In the genomic region with DNA sequence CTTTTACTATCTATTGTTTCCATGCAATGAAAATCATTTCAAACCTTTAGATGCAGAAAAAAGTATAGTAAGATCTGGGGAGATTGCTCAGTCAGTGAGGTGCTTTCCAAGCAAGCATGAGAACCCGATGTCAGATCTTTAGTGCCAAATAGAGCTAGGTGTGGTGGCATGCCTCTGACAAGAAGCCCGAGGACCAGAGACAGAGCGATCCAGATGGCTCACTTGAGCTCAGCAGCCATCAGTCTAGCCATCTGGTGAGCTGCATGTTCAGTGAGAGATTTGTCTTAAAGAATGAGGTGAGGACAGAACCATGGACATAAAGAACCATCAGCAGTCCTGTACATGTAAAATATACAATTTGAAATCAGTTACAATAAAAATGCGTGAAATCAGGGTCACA, we compare ENCODE assay signal across 30 mouse cellular contexts.
DNase-seq lines count a peak whose midpoint lies in the region; ATAC-seq lines count a peak whose summit lies in the region.
"Had no signal": no experiment of that assay in that cellular context is flagged by ENCODE, and none has a peak within 500 bp of the region (broad histone marks: within the 10 kb centered on the region; RNA-seq: fewer than 3 reads in every experiment).

No protein-coding gene starts in this region.

- H3K4me1 ChIP-seq in liver, embryonic 11.5 days (replicated peaks; ENCODE audit: control insufficient read depth, insufficient read depth, low read length): no peaks in the 10 kb centered on the region
- H3K4me1 ChIP-seq: heart, embryonic 12.5 days; hindbrain, embryonic 10.5 days; hindbrain, embryonic 15.5 days; kidney, embryonic 15.5 days; liver, embryonic 13.5 days; neural tube, embryonic 15.5 days had no signal

- no peak overlapping the region for H3K4me2 ChIP-seq in liver, embryonic 11.5 days
- H3K4me2 ChIP-seq: heart, embryonic 12.5 days; hindbrain, embryonic 15.5 days; kidney, embryonic 15.5 days; liver, embryonic 13.5 days; neural tube, embryonic 15.5 days had no signal

- ATAC-seq in frontal cortex, adult (ENCODE audit: low TSS enrichment): 0 out of 2 replicates have a peak, but pooled peaks have one; percentile 24
- ATAC-seq in liver, embryonic 11.5 days (replicated peaks; ENCODE audit: low FRiP score): no peak
- ATAC-seq: forebrain, embryonic 14.5 days; inflammation-experienced regulatory T-cells, adult 6 months had no signal

- intact Hi-C loops in heart, postnatal 25 days (cut with DNase I): no loop called here

- H3K9me3 ChIP-seq in liver, embryonic 11.5 days (ENCODE audit: control insufficient read depth, low read length): no peaks in the 10 kb centered on the region
- H3K9me3 ChIP-seq: G1E; heart, embryonic 12.5 days; hindbrain, embryonic 10.5 days; hindbrain, embryonic 15.5 days; kidney, embryonic 15.5 days; liver, embryonic 13.5 days; neural tube, embryonic 15.5 days had no signal

- 78% methylated on average over 4 of the region's 4 CpGs for WGBS in liver, embryonic 11.5 days

- H3K27me3 ChIP-seq in liver, embryonic 11.5 days (replicated peaks; ENCODE audit: control insufficient read depth, insufficient read depth, low read length): no peaks in the 10 kb centered on the region
- H3K27me3 ChIP-seq: heart, embryonic 12.5 days; hindbrain, embryonic 15.5 days; kidney, embryonic 15.5 days; liver, embryonic 13.5 days; neural tube, embryonic 15.5 days had no signal

- no peak overlapping the region for H3K9ac ChIP-seq in liver, embryonic 11.5 days (ENCODE audit: low read depth, low read length)
- H3K9ac ChIP-seq: heart, embryonic 12.5 days; hindbrain, embryonic 15.5 days; kidney, embryonic 15.5 days; liver, embryonic 13.5 days; neural tube, embryonic 15.5 days had no signal

- no peaks in the 10 kb centered on the region for H3K36me3 ChIP-seq in liver, embryonic 11.5 days (ENCODE audit: control insufficient read depth, insufficient read depth, low read length)
- H3K36me3 ChIP-seq: G1E; heart, embryonic 12.5 days; hindbrain, embryonic 10.5 days; kidney, embryonic 15.5 days; liver, embryonic 13.5 days had no signal

- DNase-seq in frontal cortex, postnatal 25 days (ENCODE audit: low spot score in 2 of 2): no peak
- DNase-seq in cerebellum, adult 11 months: peak; percentile 61
- DNase-seq in cerebellum, adult 9-10 months: peak; percentile 87
- DNase-seq in cerebellum, postnatal 36 days: peak; percentile 70 to 74
- DNase-seq in liver, embryonic 11.5 days (ENCODE audit: low spot score): no peak
- DNase-seq in heart, postnatal 25 days (ENCODE audit: low spot score): no peak
- DNase-seq: adrenal gland, postnatal 14 days; gastrocnemius, adult 2 months; gastrocnemius, postnatal 36 days; heart, adult 18-20 months; kidney, adult 11 months; kidney, postnatal 25 days; liver, embryonic 13.5 days; lung, adult 2 months; lung, postnatal 10 days; midbrain, embryonic 14.5 days; retina, postnatal 1 day; spleen, adult 18-20 months; thymus, postnatal 14 days had no signal

- no peak overlapping the region for H3K27ac ChIP-seq in liver, embryonic 11.5 days (ENCODE audit: low read depth, low read length)
- H3K27ac ChIP-seq: gastrocnemius, adult 2 months; hindbrain, embryonic 10.5 days; hindbrain, embryonic 15.5 days; kidney, embryonic 15.5 days; left cerebral cortex, adult 2 months; liver, embryonic 13.5 days; macrophage; neural tube, embryonic 15.5 days had no signal

- H3K4me3 ChIP-seq in liver, embryonic 11.5 days (ENCODE audit: low read depth, low read length): no peak overlapping the region
- H3K4me3 ChIP-seq: gastrocnemius, adult 2 months; heart, embryonic 12.5 days; hindbrain, embryonic 10.5 days; hindbrain, embryonic 15.5 days; kidney, embryonic 15.5 days; left cerebral cortex, adult 2 months; liver, embryonic 13.5 days; neural tube, embryonic 15.5 days had no signal

Comparison
In these comparisons a context has a peak if more than half of its experiments do, and no peak if none do; other contexts are left out.
1. DNase-seq: peak in cerebellum, adult 11 months (single experiment), cerebellum, adult 9-10 months (single experiment) and cerebellum, postnatal 36 days (2 of 2); none in frontal cortex, postnatal 25 days (0 of 2), liver, embryonic 11.5 days (single experiment) and heart, postnatal 25 days (single experiment).